Mouse (Mus musculus): ENCODE measurements around the gene Ndufaf2.
A peak's percentile ranks its signal among the peaks of the same experiment; 100 is the strongest.

DNA sequence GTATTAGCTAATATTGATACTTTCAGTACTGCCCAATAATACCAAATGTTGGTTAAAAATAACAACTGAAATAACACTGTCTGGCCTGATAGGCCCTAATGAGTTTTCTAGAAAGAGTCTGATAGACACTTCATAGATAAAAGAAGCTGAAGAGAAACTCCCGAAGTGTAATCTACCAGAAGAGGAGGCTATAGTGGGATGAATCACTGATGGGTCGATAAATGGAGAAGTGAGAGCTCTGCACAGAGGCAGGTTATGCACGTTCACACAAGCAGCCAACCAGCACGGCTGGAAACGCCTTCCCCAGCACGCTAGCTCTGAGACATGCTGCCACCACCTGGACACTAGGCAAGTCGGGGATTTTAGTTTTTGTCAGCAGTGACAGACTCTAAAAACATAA lies 117.1 kb downstream of the Ndufaf2 start:
- TF ChIP-seq POLR2A (IDR thresholded peaks at IDR 0.05; ENCODE audit: control insufficient read depth, low read depth, low read length) (no peak), CTCF (IDR thresholded peaks at IDR 0.05; ENCODE audit: control insufficient read depth, insufficient read depth, insufficient replicate concordance, low read depth, low read length) (peak; percentile 57; the same call in 1 of the 2 replicates)

Data from testis, adult 2 months (tissue).